Mouse (Mus musculus): ENCODE results near the gene Ucn2.

GRCm38 (mm10) chr9:108982498-108982897 lies 3.3 kb upstream of the Ucn2 start:
- no peak for TF ChIP-seq POLR2A (IDR thresholded peaks at IDR 0.05; ENCODE audit: low read depth, low read length)
- TF ChIP-seq CTCF (IDR thresholded peaks at IDR 0.05; ENCODE audit: borderline replicate concordance, insufficient read depth, low read length), result no peak

All from embryonic fibroblast, embryonic 13.5 days (primary cell).